Mouse (Mus musculus) small intestine, adult 2 months (tissue): ENCODE measurements around the gene Rpl26.

Source experiments
- CTCF ChIP-seq: fragments of 200-500 bp; IDR thresholded peaks from 2 replicates; pipeline ENCODE4 v1.5.1; 2012; ENCODE audit warnings: low read depth, mild to moderate bottlenecking, control low read depth, inconsistent platforms, low read length, moderate library complexity, mixed read lengths; ENCODE audit not compliant: insufficient replicate concordance, insufficient read length; ENCODE audit errors: extremely low read depth
- POLR2A ChIP-seq: fragments of 200-500 bp; IDR thresholded peaks from 2 replicates; pipeline ENCODE4 v1.6.1; 2012; ENCODE audit warnings: low read depth, mild to moderate bottlenecking, control low read depth, inconsistent platforms, low read length, moderate library complexity

GRCm38 (mm10) chr11:68888253-68888652, 13.1 kb upstream of the Rpl26 start, which contains the start of gene Rnf222:
- TF ChIP-seq CTCF = no peak
- TF ChIP-seq POLR2A = no peak
